Mouse (Mus musculus) gastrocnemius, postnatal 14 days (tissue): ENCODE measurements around the gene Pde4b. TPM values are rescaled to one million over a fixed set of nuclear protein-coding genes. Genes with fewer than 3 reads are reported as not detected.
A peak's percentile ranks its signal among the peaks of the same experiment; 100 is the strongest.

ENCODE experiments used
- DNase-seq: peaks from one replicate; pipeline ENCODE4 v3.0.0; 2021; ENCODE audit warnings: mixed read lengths
- intact Hi-C: fragments of 180-260 bp; cut with DNase I; formaldehyde crosslinking; loops from one replicate; pipeline ENCODE4 v1.15.1; 2025; ENCODE audit warnings: low total_unique reads
- total RNA-seq, 2 experiments: library from RNA; stranded (reverse); gene quantifications; 2 replicates each; pipeline ENCODE4 v1.2.3; 2021

Pde4b gene
- total RNA-seq, 2 experiments from 2014 or later: 28.8 to 39.4 TPM

DNA sequence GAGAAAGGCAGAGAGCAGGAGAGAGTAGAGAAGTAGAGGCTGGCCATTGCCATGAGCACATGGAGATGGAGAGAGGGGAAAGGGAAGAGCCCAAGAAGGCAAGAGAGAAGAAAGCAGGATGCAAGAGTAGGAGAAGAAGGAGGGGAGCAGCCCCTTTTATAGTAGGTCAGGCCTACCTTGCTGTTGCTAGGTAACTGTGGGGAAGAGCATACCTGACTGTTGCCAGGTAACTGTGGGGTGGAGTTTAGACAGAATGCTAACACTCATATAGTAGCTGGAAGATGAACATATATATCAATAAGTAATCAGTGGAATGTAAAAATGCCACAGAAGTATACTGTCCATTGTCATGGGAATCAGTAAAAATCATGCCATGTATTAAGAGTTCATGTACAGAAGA, 172.9 kb downstream of the Pde4b start:
- intact Hi-C loops: no loop called here
- no peak for DNase-seq

DNA sequence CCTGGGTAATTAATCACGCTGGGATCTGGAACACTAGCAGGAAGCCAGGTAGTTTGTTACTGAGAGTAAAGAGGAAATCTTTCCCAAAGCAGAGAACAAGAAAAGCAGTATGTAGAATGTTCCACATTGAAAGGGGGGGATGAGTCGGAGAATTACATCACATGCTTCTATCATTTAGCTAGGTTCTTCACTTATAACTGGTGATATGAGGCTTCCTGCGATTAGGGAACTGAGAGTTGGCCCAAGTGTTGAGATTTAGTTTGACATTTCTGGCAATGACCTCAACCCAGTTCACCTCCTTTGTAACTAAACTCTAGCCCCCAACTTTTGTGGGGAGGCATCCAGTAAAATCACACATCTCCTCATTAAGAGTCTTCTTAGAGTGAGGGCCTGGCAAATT, 185.0 kb downstream of the Pde4b start:
- no peak for DNase-seq
- intact Hi-C loops: no loop called here

DNA sequence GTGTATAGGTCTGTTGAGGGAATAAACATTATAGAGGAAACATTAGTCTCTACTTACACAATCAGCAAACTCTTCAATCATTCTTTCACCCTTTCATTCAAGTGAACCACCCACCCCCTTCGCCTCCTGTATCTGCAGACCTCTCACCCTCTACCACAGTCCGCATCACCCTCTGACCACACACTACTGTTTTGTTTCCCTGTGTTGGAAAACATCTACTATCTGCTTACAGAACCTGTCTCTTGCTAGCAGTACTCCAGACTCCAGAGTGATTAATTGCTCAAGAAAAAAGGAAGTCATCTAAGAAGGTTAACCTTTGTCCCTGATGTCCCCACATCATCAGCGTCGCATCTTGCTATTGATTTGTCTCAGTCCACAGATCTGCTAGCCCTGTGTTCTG, 185.4 kb downstream of the Pde4b start:
- DNase-seq: no peak
- intact Hi-C loops: no loop called here

DNA sequence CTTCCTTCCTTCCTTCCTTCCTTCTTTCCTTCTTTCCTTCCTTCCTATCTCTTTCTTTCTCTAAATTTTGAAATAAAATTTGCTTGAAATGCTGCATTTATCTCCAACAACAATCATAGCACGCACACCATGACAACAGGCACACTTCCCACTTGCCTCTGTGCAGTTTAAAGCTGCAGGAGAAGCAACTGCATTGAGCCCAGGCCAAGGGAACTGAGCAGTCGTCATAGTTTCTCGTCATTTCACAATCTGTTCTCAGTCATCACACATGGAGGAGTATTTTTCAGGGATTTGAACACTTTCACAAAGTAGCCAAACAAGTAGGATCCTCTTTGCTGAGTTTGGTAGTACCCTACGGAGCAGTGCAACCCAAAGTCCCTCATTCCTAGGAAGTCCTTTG, 188.4 kb downstream of the Pde4b start:
- intact Hi-C loops: no loop called here
- DNase-seq: peak; percentile 5

DNA sequence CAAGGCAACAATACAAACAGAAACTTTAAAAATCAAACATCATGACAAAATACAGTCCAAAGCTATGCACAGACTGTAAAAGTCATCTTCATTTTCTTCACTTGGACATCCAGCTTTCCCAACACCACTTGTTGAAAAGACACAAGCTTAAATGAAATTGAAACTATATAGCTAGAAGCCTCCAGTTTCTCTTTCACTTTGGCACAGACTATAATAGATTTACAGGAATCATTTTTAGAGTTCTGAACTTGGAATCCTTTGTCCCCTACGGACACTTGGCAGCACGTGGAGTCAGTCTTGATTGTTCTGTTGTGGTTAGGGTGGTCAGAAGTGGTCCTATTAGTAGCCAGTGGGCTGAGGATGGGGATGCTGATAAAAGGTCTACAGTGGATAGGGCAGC, 191.6 kb downstream of the Pde4b start:
- intact Hi-C loops: no loop called here
- no peak for DNase-seq

DNA sequence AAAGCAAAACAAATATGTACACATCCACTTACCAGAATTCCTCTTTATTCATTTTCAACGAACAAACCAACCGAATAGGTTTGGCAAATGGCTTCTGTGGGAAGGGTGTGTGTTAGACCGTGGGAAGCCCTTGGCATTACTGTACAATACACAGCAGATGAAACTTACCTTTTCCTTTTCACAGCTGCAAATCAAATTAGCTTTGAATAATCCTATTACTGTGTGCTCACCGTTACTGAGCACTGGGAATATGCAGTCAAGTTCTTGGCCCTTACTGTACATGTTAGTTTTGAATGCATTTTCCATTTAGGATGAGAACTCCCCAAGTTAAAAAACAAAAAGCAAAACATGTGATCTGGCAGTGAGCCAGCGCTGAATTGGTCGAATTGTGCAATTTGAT, 199.8 kb downstream of the Pde4b start:
- intact Hi-C loops: no loop called here
- DNase-seq: no peak

DNA sequence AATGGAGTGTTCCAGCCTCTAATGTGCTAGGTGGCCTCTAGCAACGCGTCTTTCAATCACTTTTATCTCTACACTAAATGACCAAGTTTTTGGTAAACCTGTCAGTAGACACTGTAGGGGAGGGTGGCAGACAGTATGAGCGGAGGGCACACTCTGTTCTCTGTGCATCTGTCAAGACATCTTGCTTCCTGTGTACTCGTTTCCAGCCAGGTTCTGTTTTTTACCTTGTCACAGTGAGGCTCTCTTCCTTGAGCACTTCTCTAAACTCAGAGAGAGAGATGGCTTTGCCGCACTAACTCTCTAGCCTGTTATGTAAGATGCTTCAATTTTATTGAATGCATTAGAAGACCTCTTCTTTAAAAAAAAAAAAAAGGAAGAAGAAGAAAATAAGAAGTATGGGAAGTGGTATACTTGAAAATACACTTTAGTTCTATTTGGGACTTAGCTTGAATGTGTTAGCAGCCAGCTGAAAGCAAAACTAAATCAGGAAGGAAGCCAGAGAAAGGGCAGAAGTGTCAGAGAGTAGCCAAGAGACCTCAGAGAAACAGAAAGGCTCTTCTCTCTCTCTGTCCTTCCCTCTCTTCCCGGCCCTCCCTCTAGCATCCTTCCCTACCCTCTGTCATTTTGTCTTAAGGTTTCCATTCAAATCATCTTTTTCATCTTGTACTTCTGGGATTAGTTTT, 202.8 kb downstream of the Pde4b start:
- no peak for DNase-seq
- intact Hi-C loops: no loop called here

DNA sequence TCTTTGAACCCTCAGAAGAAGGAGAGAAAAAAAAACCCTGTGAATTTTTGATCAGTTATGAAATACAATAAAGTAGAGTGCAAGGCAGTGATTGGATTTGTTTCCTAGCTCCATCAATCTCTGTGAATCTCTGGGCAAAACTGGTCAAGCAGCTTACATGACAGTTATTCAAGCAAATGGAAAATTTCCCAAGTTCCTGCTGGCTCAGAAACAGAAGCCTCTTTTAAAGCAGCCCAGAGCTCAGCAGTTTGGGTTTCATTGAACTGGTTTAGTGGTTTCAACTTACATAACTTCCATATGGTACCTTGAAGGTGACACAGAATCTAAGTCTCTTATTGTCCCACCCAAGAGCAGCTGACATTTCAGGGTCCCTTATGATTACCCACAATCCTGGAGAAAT, 210.2 kb downstream of the Pde4b start:
- intact Hi-C loops: no loop called here
- DNase-seq: no peak

DNA sequence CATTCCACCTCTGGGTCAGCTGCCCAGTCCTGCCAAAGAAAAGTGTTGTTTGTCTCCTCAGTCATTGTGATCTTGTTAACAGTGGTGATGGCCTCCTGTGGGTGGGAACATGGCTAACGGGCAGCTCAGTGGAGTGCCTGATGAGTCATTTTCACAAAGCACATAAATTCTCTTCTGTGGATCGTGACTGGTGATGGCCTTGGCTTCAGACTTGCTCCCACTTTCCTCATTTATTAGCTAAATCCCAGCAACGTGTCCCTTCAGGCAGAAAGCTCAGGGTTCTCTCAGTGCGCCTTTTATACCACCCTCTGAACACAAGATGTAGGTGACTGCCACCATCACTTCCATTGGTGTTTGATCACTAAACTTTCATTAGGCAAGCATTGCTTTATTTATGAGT, 215.2 kb downstream of the Pde4b start:
- intact Hi-C loops: no loop called here
- DNase-seq: no peak

DNA sequence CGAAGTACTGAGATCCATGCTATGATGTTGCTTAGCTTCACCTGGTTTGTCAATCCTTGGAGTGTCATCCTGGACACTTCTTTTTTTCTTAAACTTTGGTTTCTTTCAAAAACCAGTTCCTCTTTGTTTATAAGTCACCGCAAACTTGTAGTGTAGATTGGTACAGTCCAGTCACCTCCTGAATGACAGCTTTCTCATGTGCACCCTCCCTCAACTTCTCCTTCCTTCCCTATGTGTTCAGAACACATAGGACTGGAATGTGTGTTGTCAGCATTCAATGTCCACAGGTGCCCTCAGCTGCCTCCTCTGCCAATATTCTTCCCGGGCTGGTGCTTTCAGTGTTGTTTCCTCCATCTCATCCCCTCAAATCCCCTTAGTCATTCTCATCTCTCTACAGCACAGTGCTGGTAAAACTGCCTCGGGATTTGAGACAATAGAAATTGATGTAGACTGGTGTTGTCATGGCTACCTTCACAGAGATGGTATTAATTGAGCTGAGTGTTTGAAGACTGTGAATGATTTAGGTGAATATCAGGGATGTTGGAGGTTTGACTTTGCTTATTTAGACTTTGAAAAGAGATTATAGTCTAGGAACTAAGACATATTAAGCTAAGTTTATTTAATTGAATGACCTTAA, 220.4 kb downstream of the Pde4b start:
- no peak for DNase-seq
- intact Hi-C loops: no loop called here

DNA sequence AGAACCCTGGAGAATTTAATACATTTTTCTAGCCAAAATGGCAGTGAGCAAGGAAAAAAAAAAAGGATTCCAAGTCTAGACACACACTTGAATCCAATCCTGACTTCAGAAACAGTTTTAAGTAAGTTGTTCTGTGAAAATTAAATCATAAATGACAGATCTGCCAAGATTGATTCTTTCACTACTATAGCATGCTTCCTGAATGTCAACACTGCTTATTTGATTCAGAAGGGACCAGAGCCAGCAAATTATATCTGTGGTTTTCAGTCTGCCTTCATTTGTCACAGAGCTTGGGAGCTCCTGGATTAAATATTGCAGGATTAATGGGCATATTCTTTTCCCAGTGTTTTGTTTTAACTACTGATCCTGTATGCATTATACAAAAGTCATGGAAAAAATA, 223.3 kb downstream of the Pde4b start:
- intact Hi-C loops: no loop called here
- DNase-seq: no peak

DNA sequence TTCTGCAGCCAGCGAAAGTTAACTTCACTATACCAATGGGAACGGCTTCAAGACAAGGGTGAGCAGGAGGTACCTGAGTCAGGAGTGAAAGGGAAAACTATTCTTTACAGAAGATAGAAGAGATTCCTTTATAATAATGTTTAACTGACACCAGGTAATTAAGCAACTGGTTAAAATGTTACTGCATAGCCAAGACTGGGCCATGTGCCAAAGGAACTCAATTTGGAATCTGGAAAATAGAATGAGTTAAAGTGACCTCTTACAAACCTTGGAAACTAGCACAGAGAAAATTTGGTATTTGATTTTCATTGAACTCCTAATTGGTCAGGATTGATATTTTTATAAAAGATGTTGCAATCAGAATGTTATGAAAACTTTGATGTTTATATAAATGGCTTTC, 228.7 kb downstream of the Pde4b start:
- no peak for DNase-seq
- intact Hi-C loops: no loop called here

DNA sequence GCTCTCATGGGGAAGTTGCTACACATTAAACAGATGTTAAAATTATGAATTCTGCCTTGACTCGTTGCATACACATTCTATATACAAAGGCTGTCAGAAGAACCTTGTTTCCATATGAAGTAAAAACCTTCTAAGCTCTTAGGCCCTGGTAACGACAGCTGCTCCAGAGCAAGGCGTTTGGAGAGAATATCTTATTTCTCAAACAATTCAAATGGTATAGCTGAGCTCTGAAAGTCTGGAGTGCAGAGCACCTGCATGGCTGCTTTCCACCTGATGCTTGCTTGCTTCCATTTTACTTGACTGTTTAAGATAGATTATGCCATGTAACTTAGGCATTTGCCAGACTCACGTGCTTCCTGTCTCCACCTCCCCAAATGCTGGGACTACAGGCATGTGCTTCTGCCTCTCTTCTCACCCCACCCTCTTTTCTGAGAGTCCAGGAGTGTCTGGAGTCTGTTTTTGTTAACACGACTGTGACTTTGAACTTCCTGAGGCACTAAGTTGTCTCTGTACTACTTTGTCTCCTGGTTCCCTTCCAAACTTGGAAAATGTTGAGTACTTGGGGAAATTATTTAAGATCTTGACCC, 229.4 kb downstream of the Pde4b start:
- intact Hi-C loops: no loop called here
- DNase-seq: no peak

DNA sequence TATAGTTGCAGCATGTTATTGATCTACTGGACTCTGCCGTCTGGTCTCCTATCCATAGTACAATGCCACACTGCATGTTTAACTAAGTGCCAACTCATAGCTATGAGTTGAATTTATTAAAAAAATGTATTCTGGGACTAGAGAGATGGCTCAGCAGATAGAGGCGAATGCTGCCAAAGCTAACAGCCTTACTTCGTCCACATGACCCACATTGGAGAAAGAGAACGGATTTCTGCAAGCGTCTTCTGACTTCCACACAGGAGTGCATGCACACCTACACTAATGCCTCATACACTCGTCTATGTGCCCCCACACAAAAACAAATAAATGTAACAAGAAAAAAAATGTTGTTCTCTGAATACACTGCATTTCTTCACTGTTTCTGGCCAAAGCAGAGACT, 231.3 kb downstream of the Pde4b start:
- no peak for DNase-seq
- intact Hi-C loops: no loop called here

DNA sequence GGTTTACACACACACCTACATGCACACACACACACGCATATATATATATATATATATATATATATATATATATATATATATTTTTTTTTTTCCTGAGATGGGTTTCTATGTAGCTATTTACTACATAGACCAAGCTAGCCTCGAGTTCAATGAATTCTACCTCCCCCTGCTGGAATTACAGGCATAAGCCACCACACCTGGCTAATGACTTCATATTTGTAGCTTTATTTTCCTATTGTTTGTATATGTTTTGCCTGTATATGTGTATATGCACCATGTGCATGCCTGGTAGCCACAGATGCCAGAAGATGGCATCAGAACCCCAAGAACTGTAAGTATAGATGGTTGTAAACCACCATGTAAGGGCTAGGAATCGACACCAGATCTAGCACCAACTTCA, 234.0 kb downstream of the Pde4b start:
- intact Hi-C loops: no loop called here
- DNase-seq: no peak

DNA sequence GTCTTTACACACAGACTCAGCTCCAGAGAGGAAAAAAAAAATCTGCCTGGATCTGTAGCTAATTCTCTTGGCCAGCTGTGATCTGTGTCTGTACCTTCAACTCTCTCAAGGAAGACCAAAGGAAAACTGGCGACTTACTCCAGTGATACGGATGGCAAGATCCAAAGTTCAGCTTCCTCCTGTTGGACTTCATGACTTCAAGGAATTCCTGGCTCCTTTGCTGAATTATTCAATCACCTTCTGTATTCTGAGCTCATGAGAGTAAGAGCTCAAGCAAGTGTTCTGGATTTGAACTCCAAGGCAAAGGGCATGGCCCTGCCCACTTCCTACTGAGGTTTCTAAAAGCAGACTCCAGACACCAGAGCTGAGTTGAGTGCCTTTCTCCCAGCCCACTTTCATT, 245.0 kb downstream of the Pde4b start:
- intact Hi-C loops: no loop called here
- no peak for DNase-seq

DNA sequence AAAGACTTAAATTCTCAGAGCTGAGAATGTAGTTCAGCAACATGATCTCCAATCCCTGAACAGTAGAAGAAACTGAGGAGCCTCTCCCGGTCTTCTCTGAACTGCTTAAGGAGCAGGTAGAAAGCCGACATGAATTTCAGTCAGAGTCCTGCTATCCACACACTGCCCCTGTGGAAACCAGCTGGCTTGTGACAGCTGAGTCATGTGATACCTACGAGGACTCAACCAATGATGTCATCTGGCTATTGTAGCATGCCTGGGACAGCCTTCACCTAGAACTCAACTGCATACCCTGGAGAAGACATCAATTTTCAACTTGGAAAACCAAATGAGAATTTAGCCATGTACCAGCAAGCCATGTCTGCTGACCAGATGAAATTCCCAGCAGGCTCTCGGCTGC, 245.5 kb downstream of the Pde4b start:
- DNase-seq: no peak
- intact Hi-C loops: no loop called here

DNA sequence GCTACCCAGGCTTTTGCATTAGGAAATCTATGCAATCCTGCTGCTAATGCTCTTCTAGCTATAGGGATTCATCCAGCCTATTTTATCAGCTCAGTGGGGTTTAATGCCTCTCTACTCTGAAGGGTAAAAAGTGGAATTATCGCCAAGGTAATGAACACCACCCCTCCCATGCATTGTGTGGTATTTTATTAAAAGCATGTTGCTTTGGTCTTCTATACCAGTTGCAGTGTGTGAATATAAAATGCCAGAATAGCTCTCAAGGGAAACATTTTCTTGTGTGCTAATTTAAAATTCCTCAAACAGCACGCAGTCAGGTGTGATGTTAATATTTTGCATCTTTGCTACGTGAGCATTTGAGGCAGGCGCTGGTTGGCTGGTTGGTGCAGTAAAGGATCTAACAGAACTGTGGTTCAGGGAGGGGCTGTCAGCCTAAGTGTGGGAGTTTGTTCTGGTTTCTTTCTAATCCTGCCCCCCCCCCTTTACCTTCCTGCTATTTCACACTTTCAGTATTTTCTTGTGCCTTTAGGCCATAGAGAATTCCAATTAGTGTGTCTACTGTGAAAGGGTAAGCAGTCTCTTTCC, 259.7 kb downstream of the Pde4b start:
- intact Hi-C loops: no loop called here
- no peak for DNase-seq

DNA sequence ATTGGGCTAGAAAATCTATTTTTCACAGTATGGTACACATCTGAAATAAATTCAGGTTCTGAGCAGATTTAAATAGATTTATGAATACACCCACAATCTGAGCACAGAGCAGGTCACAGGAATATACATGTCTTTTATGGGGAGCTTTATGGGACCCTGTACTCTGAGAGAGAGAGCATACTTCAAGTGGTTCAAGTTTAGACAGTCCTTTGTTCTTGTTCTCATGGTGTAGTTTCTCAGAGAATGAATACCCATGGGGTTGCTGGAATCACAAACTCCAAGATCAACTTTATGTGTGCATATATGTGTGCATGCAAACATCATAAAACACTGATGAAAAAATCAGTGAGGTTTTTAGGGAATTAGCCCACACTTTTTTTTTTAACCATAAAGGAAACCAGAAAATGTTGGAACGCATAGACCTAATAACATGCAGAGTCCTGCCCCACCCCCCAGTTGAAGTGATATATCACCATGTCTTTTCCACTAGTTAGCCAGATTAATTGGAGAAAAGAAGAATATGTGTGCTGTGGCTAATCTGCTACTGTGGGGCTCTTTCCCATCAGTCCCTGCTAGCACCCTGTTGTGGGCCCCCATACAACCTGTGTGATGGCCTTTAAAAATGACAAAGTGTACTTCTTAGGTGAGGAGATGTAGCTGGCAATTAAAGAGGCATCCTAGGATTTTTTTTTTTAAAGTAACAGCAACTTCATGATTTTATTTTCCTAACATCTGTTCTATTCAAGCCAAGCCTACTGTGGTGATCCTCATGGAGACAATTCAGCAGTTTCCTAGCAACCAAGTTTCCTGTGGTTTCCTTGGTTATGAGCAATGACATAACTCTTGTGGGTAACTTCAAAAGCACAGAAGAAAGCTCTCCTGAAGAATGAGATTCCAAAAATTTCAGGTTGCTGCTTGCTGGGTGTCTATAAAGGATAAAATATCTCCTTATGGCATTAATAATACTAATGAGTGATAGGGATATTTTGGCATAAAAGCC, 264.4 kb downstream of the Pde4b start:
- DNase-seq: no peak
- intact Hi-C loops: no loop called here
